Mouse (Mus musculus) CH12.LX (cell line): ENCODE measurements around the gene Rars2. TPM values are rescaled to one million over a fixed set of nuclear protein-coding genes. Genes with fewer than 3 reads are reported as not detected.

Source experiments
- DNase-seq: peaks from one replicate; pipeline ENCODE4 v3.0.0-alpha.2; 2013; ENCODE audit errors: extremely low read depth
- H3K27ac ChIP-seq: 2 replicates; pipeline ENCODE4 v1.5.1; 2012; ENCODE audit warnings: low read depth, mild to moderate bottlenecking, control low read depth, moderate library complexity; ENCODE audit not compliant: insufficient read depth
- H3K27me3 ChIP-seq: replicated peaks from 2 replicates; pipeline ENCODE3; 2012; ENCODE audit warnings: inconsistent platforms
- H3K36me3 ChIP-seq, 2 experiments: replicated peaks in 1 of 2; 2 replicates each; pipeline versions ENCODE3 to v1.6.1; 2012; ENCODE audit warnings: inconsistent platforms in 1 of 2, low read length in 1 of 2, mild to moderate bottlenecking in 1 of 2, mixed read lengths in 1 of 2, moderate library complexity in 1 of 2; ENCODE audit not compliant: control insufficient read depth in 1 of 2, insufficient read depth in 1 of 2
- H3K4me1 ChIP-seq, 2 experiments: 2 replicates each; pipeline ENCODE4 v1.6.1; 2012; ENCODE audit warnings: inconsistent platforms in 1 of 2, moderate library complexity in 1 of 2; ENCODE audit not compliant: insufficient read depth in 2 of 2, control insufficient read depth in 1 of 2
- H3K4me2 ChIP-seq: 2 replicates; pipeline ENCODE4 v1.6.1; 2012; ENCODE audit warnings: low read depth, mild to moderate bottlenecking, control low read depth; ENCODE audit not compliant: poor library complexity, insufficient read depth, severe bottlenecking
- H3K4me3 ChIP-seq, 3 experiments: fragments of 150-350 bp in 1 of 3; sonication (generic) in 1 of 3; replicated peaks in 1 of 3; 2 replicates each; pipeline versions ENCODE3 to v1.5.1; 2011 to 2012; ENCODE audit warnings: low read depth in 2 of 3, low read length in 2 of 3, mild to moderate bottlenecking in 2 of 3, moderate library complexity in 2 of 3, control low read depth in 1 of 3, improper control_type of control experiment in 1 of 3, inconsistent platforms in 1 of 3, mixed read lengths in 1 of 3; ENCODE audit not compliant: poor library complexity in 1 of 3
- H3K79me2 ChIP-seq: replicated peaks from 2 replicates; pipeline ENCODE4 v1.6.1; 2012; ENCODE audit warnings: mild to moderate bottlenecking, moderate library complexity; ENCODE audit not compliant: control insufficient read depth, poor library complexity, insufficient read depth, severe bottlenecking; ENCODE audit errors: extremely low read depth
- H3K9ac ChIP-seq: 2 replicates; pipeline ENCODE4 v1.6.1; 2012; ENCODE audit warnings: low read depth, mild to moderate bottlenecking, control low read depth, moderate library complexity; ENCODE audit not compliant: insufficient read depth
- H3K9me3 ChIP-seq: replicated peaks from 2 replicates; pipeline ENCODE3; 2012; ENCODE audit warnings: low read length, inconsistent platforms, mixed read lengths
- BHLHE40 ChIP-seq: IDR thresholded peaks from 2 replicates; pipeline ENCODE4 v1.6.1; 2011; ENCODE audit warnings: mild to moderate bottlenecking, low read depth, low read length, improper control_type of control experiment
- CHD1 ChIP-seq: IDR thresholded peaks from 2 replicates; pipeline ENCODE4 v1.6.1; 2012; ENCODE audit warnings: low read depth, low read length, improper control_type of control experiment, inconsistent platforms
- CTCF ChIP-seq, 2 experiments: IDR thresholded peaks in 1 of 2; conservative IDR thresholded peaks in 1 of 2; 2 replicates each; pipeline ENCODE4 v1.5.1; 2011 to 2012; ENCODE audit warnings: low read depth in 2 of 2, low read length in 2 of 2, improper control_type of control experiment in 1 of 2, inconsistent platforms in 1 of 2, mild to moderate bottlenecking in 1 of 2, moderate library complexity in 1 of 2
- ELF1 ChIP-seq: IDR thresholded peaks from 2 replicates; pipeline ENCODE4 v1.6.1; 2014; ENCODE audit warnings: low read depth, mild to moderate bottlenecking, inconsistent platforms, low read length, improper control_type of control experiment
- EP300 ChIP-seq: IDR thresholded peaks from 2 replicates; pipeline ENCODE4 v1.6.1; 2011; ENCODE audit warnings: low read length, improper control_type of control experiment
- ETS1 ChIP-seq: conservative IDR thresholded peaks from 2 replicates; pipeline ENCODE4 v1.6.1; 2012; ENCODE audit warnings: low read depth, mild to moderate bottlenecking, inconsistent platforms, low read length, improper control_type of control experiment, moderate library complexity
- GABPA ChIP-seq: IDR thresholded peaks from 2 replicates; pipeline ENCODE4 v1.6.1; 2012; ENCODE audit warnings: low read depth, low read length, improper control_type of control experiment, inconsistent platforms; ENCODE audit not compliant: insufficient replicate concordance
- HCFC1 ChIP-seq: IDR thresholded peaks from 2 replicates; pipeline ENCODE4 v1.6.1; 2012; ENCODE audit warnings: low read depth, mild to moderate bottlenecking, inconsistent platforms, low read length, improper control_type of control experiment
- IRF4 ChIP-seq: IDR thresholded peaks from 2 replicates; pipeline ENCODE4 v1.6.1; 2014; ENCODE audit warnings: low read depth, mild to moderate bottlenecking, inconsistent platforms, low read length, improper control_type of control experiment
- JUN ChIP-seq: IDR thresholded peaks from 2 replicates; pipeline ENCODE4 v1.6.1; 2011; ENCODE audit warnings: low read depth, mild to moderate bottlenecking, low read length, improper control_type of control experiment, moderate library complexity; ENCODE audit not compliant: insufficient read depth
- JUND ChIP-seq: conservative IDR thresholded peaks from 2 replicates; pipeline ENCODE4 v1.6.1; 2011; ENCODE audit warnings: low read depth, low read length, improper control_type of control experiment
- MAX ChIP-seq: IDR thresholded peaks from 2 replicates; pipeline ENCODE4 v1.6.1; 2011; ENCODE audit warnings: low read length, improper control_type of control experiment
- MAZ ChIP-seq: IDR thresholded peaks from 2 replicates; pipeline ENCODE4 v1.6.1; 2012; ENCODE audit warnings: low read depth, mild to moderate bottlenecking, inconsistent platforms, low read length, improper control_type of control experiment, moderate library complexity
- MEF2A ChIP-seq: IDR thresholded peaks from 2 replicates; pipeline ENCODE4 v1.6.1; 2014; ENCODE audit warnings: low read depth, mild to moderate bottlenecking, inconsistent platforms, low read length, improper control_type of control experiment, borderline replicate concordance
- MXI1 ChIP-seq: IDR thresholded peaks from 2 replicates; pipeline ENCODE4 v1.6.1; 2011; ENCODE audit warnings: mild to moderate bottlenecking, low read depth, low read length, improper control_type of control experiment
- PAX5 ChIP-seq: IDR thresholded peaks from 2 replicates; pipeline ENCODE4 v1.6.1; 2012; ENCODE audit warnings: low read length, inconsistent platforms, mixed read lengths
- POLR2A ChIP-seq: IDR thresholded peaks from 2 replicates; pipeline ENCODE4 v1.6.1; 2011; ENCODE audit warnings: low read depth, mild to moderate bottlenecking, improper control_type of control experiment, low read length
- POLR2AphosphoS2 ChIP-seq: IDR thresholded peaks from 2 replicates; pipeline ENCODE4 v1.6.1; 2011; ENCODE audit warnings: low read depth, low read length, improper control_type of control experiment
- RAD21 ChIP-seq: IDR thresholded peaks from 2 replicates; pipeline ENCODE4 v1.6.1; 2011; ENCODE audit warnings: low read depth, mild to moderate bottlenecking, low read length, improper control_type of control experiment, moderate library complexity
- SIN3A ChIP-seq: IDR thresholded peaks from 2 replicates; pipeline ENCODE4 v1.6.1; 2012; ENCODE audit warnings: low read length, improper control_type of control experiment, inconsistent platforms
- USF2 ChIP-seq: conservative IDR thresholded peaks from 2 replicates; pipeline ENCODE4 v1.6.1; 2011; ENCODE audit warnings: low read depth, low read length, improper control_type of control experiment
- ZC3H11A ChIP-seq: IDR thresholded peaks from 2 replicates; pipeline ENCODE4 v1.6.1; 2012; ENCODE audit warnings: low read depth, mild to moderate bottlenecking, inconsistent platforms, low read length, improper control_type of control experiment
- dilution Hi-C: fragments of 300-500 bp; cut with MboI; formaldehyde crosslinking; loops from 2 replicates; pipeline ENCODE4 v1.14.3; 2020; ENCODE audit warnings: low sequenced_read_pairs; ENCODE audit not compliant: extremely low pct_unique_long_range_greater_than_20kb, extremely low pct_ligation_motif_present
- in situ Hi-C: fragments of 300-500 bp; cut with MboI; formaldehyde crosslinking; loops from 3 replicates; pipeline ENCODE4 v1.14.3; 2019; ENCODE audit warnings: low sequenced_read_pairs, low pct_ligation_motif_present, low pct_unique_long_range_greater_than_20kb, mixed read lengths
- polyA plus RNA-seq: library from polyadenylated mRNA; unstranded; fragments of >175 nt; gene quantifications from 2 replicates; pipeline ENCODE4 v1.2.1, GENCODE M21; 2012; ENCODE audit warnings: low read depth; ENCODE audit not compliant: insufficient read length
- total RNA-seq, 2 experiments: library from RNA; depleted of rRNA; stranded (reverse); fragments of 300-350 nt in 1 of 2; fragments of >200 nt in 1 of 2; gene quantifications; 2 replicates each; pipeline ENCODE4 v1.2.3; 2012 to 2014

The Rars2 gene
- total and polyA plus RNA-seq, 3 experiments: 45.4 to 72.6 (median 61.4) TPM

GRCm38 (mm10) chr4:34583427-34583826 lies 31.3 kb upstream of the Rars2 start:
- DNase-seq: no peak
- Histone ChIP-seq H3K9ac (no peak overlapping the region), H3K9me3 (no peaks in the 10 kb centered on the region), H3K79me2 (no peaks in the 10 kb centered on the region), H3K36me3 (peaks cover 55 to 82% of the 10 kb centered on the region in 2 experiments), H3K4me2 (no peak overlapping the region), H3K4me3 (no peak overlapping the region), H3K4me1 (no peaks in the 10 kb centered on the region), H3K27me3 (no peaks in the 10 kb centered on the region), H3K27ac (no peak overlapping the region)
- dilution Hi-C loops (no loop called here), in situ Hi-C loops (no loop called here)
- TF ChIP-seq POLR2A: no peak
- TF ChIP-seq CTCF (conservative IDR thresholded peaks at IDR 0.05 in 1 of 2, IDR thresholded peaks at IDR 0.05 in 1 of 2; ENCODE audit: low read depth in 2 of 2, low read length in 2 of 2): no peak
- no peak for TF ChIP-seq MAZ
- TF ChIP-seq CHD1: no peak
- no peak for TF ChIP-seq MEF2A
- TF ChIP-seq ETS1: no peak
- no peak for TF ChIP-seq SIN3A
- no peak for TF ChIP-seq ELF1
- no peak for TF ChIP-seq USF2
- TF ChIP-seq MAX: no peak
- TF ChIP-seq ZC3H11A: no peak

GRCm38 (mm10) chr4:34584871-34585607 lies 29.7 kb upstream of the Rars2 start:
- no peaks in the 10 kb centered on the region for H3K9me3 ChIP-seq
- no peak overlapping the region for H3K9ac ChIP-seq
- no peaks in the 10 kb centered on the region for H3K27me3 ChIP-seq
- H3K27ac ChIP-seq: no peak overlapping the region
- H3K4me1 ChIP-seq: no peaks in the 10 kb centered on the region
- dilution Hi-C loops (no loop called here), in situ Hi-C loops (no loop called here)
- TF ChIP-seq MEF2A: no peak
- no peak for TF ChIP-seq JUND
- no peak for TF ChIP-seq PAX5
- TF ChIP-seq USF2: no peak
- no peak for TF ChIP-seq RAD21
- TF ChIP-seq MXI1: no peak
- TF ChIP-seq POLR2AphosphoS2: no peak
- no peak for TF ChIP-seq HCFC1
- TF ChIP-seq SIN3A: no peak
- no peak for TF ChIP-seq IRF4
- TF ChIP-seq ZC3H11A: no peak
- TF ChIP-seq EP300: no peak
- no peak for TF ChIP-seq GABPA
- TF ChIP-seq JUN: no peak
- no peak for TF ChIP-seq BHLHE40
- no peaks in the 10 kb centered on the region for H3K79me2 ChIP-seq
- peaks cover 44 to 71% of the 10 kb centered on the region in 2 experiments for H3K36me3 ChIP-seq
- no peak overlapping the region for H3K4me3 ChIP-seq
- no peak for DNase-seq
- H3K4me2 ChIP-seq: no peak overlapping the region
